Mouse (Mus musculus): ENCODE results near the gene Commd7. TPM values are rescaled to one million over a fixed set of nuclear protein-coding genes. Genes with fewer than 3 reads are reported as not detected.

Commd7 gene
- polyA plus RNA-seq (2015; fragmentation: Nextera tagmentation; extraction: Ambion mirVana) = 37.8 and 47.2 TPM in 2 replicates

GRCm38 (mm10) chr2:153631976-153632870 is at the start of gene Commd7:
TSS of gene Commd7 (minus strand) at chr2:153632781.

GRCm38 (mm10) chr2:153649298-153650013 is 16.9 kb upstream of the Commd7 start, which contains the start of gene Dnmt3b:
TSS of gene Dnmt3b (plus strand) at chr2:153649450.

Other genes with a start within 250 kb of the Commd7 start
- not detected in 2 replicates for gene 4930404H24Rik, start 140.0 kb downstream of the Commd7 start, polyA plus RNA-seq (2015; fragmentation: Nextera tagmentation; extraction: Ambion mirVana)
- 2.1 and 2.4 TPM in 2 replicates for gene Nol4l, start 102.8 kb downstream of the Commd7 start, polyA plus RNA-seq (2015; fragmentation: Nextera tagmentation; extraction: Ambion mirVana)
- gene Dnmt3b, start 16.7 kb upstream of the Commd7 start, polyA plus RNA-seq (2015; fragmentation: Nextera tagmentation; extraction: Ambion mirVana) = 1.7 and 2.3 TPM in 2 replicates
- gene Dnmt3c, start 63.9 kb upstream of the Commd7 start, polyA plus RNA-seq (2015; fragmentation: Nextera tagmentation; extraction: Ambion mirVana) = 0.18 and 0.44 TPM in 2 replicates
- gene Mapre1, start 108.5 kb upstream of the Commd7 start, polyA plus RNA-seq (2015; fragmentation: Nextera tagmentation; extraction: Ambion mirVana) = 134 and 157 TPM in 2 replicates
- 0.02 TPM in 1 of 2 replicates, not detected in the other for gene Efcab8, start 147.2 kb upstream of the Commd7 start, polyA plus RNA-seq (2015; fragmentation: Nextera tagmentation; extraction: Ambion mirVana)
- gene Sun5, start 238.3 kb upstream of the Commd7 start, polyA plus RNA-seq (2015; fragmentation: Nextera tagmentation; extraction: Ambion mirVana) = not detected in 2 replicates
- gene Bpifb2, start 242.3 kb upstream of the Commd7 start, polyA plus RNA-seq (2015; fragmentation: Nextera tagmentation; extraction: Ambion mirVana) = not detected in 2 replicates